Mouse (Mus musculus): ENCODE data around the gene Tmod2. TPM values are rescaled to one million over a fixed set of nuclear protein-coding genes. Genes with fewer than 3 reads are reported as not detected.

Gene Tmod2
- polyA plus RNA-seq, 1 experiment from 2014 or later, result 339 TPM

- H3K4me3 ChIP-seq (ENCODE audit: low read length), result no peak overlapping the region
- no peaks in the 10 kb centered on the region for H3K27me3 ChIP-seq (replicated peaks; ENCODE audit: control insufficient read depth, insufficient read depth, low read length)
- H3K4me2 ChIP-seq (ENCODE audit: low read length), result no peak overlapping the region
- ATAC-seq, result no peak
- H3K4me1 ChIP-seq (ENCODE audit: control insufficient read depth, insufficient read depth, low read depth, low read length), result no peaks in the 10 kb centered on the region
- H3K9me3 ChIP-seq (ENCODE audit: control insufficient read depth, low read length), result no peaks in the 10 kb centered on the region
- H3K36me3 ChIP-seq (ENCODE audit: control insufficient read depth, insufficient read depth, low read length), result peaks cover 59% of the 10 kb centered on the region
- H3K9ac ChIP-seq (ENCODE audit: low read depth, low read length), result no peak overlapping the region
- WGBS, result 83% methylated on average over 15 of the region's 15 CpGs
- H3K27ac ChIP-seq (ENCODE audit: low read depth, low read length), result no peak overlapping the region
Measured at GRCm38 (mm10) chr9:75589850-75590790, 21.0 kb downstream of the Tmod2 start.

- Histone ChIP-seq H3K4me1 (ENCODE audit: control insufficient read depth, insufficient read depth, low read depth, low read length) (no peaks in the 10 kb centered on the region), H3K27me3 (replicated peaks; ENCODE audit: control insufficient read depth, insufficient read depth, low read length) (no peaks in the 10 kb centered on the region), H3K9ac (ENCODE audit: low read depth, low read length) (no peak overlapping the region), H3K36me3 (ENCODE audit: control insufficient read depth, insufficient read depth, low read length) (peaks cover 40% of the 10 kb centered on the region), H3K27ac (ENCODE audit: low read depth, low read length) (no peak overlapping the region), H3K4me2 (ENCODE audit: low read length) (no peak overlapping the region), H3K9me3 (ENCODE audit: control insufficient read depth, low read length) (no peaks in the 10 kb centered on the region), H3K4me3 (ENCODE audit: low read length) (no peak overlapping the region)
- peak; percentile 59; the same call in 1 of the 2 replicates for ATAC-seq
- WGBS, result 51% methylated on average over 7 of the region's 7 CpGs
Measured at GRCm38 (mm10) chr9:75581694-75582350, 29.3 kb downstream of the Tmod2 start.

GRCm38 (mm10) chr9:75579321-75579720, 31.8 kb downstream of the Tmod2 start:
- ATAC-seq, result no peak
- no peak overlapping the region for H3K9ac ChIP-seq (ENCODE audit: low read depth, low read length)
- no peaks in the 10 kb centered on the region for H3K9me3 ChIP-seq (ENCODE audit: control insufficient read depth, low read length)
- H3K4me2 ChIP-seq (ENCODE audit: low read length), result no peak overlapping the region
- H3K36me3 ChIP-seq (ENCODE audit: control insufficient read depth, insufficient read depth, low read length), result peaks cover 47% of the 10 kb centered on the region
- H3K27ac ChIP-seq (ENCODE audit: low read depth, low read length), result no peak overlapping the region
- H3K27me3 ChIP-seq (replicated peaks; ENCODE audit: control insufficient read depth, insufficient read depth, low read length), result no peaks in the 10 kb centered on the region
- no peaks in the 10 kb centered on the region for H3K4me1 ChIP-seq (ENCODE audit: control insufficient read depth, insufficient read depth, low read depth, low read length)
- H3K4me3 ChIP-seq (ENCODE audit: low read length), result no peak overlapping the region
- 92% methylated on average over 6 of the region's 6 CpGs for WGBS

GRCm38 (mm10) chr9:75571036-75571942, 39.8 kb downstream of the Tmod2 start:
- ATAC-seq, result no peak
- no peak overlapping the region for H3K27ac ChIP-seq (ENCODE audit: low read depth, low read length)
- peaks cover 43% of the 10 kb centered on the region for H3K36me3 ChIP-seq (ENCODE audit: control insufficient read depth, insufficient read depth, low read length)
- no peaks in the 10 kb centered on the region for H3K9me3 ChIP-seq (ENCODE audit: control insufficient read depth, low read length)
- H3K4me3 ChIP-seq (ENCODE audit: low read length), result no peak overlapping the region
- H3K4me1 ChIP-seq (ENCODE audit: control insufficient read depth, insufficient read depth, low read depth, low read length), result no peaks in the 10 kb centered on the region
- no peak overlapping the region for H3K4me2 ChIP-seq (ENCODE audit: low read length)
- no peak overlapping the region for H3K9ac ChIP-seq (ENCODE audit: low read depth, low read length)
- WGBS, result 97% methylated on average over 5 of the region's 5 CpGs
- H3K27me3 ChIP-seq (replicated peaks; ENCODE audit: control insufficient read depth, insufficient read depth, low read length), result no peaks in the 10 kb centered on the region

DNA sequence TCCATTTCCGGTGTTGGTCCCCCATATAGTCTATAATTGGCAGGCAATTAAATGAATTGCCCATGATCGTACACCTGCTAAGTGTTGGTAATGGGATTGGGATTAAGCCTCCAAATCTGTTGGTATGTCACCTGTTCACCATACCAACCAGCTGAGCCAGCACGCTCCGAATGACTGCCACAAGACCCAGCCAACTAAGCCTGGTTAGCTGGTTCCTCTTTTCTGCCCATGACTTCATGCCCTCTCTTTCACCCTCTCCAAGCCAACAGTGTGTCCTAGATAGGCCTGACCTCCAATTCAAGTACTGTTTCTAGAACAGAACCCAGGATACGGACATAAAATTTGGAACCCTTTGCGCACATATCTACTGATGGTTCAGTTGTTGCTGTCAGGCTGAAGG, 42.7 kb downstream of the Tmod2 start:
- no peak for ATAC-seq
- H3K4me3 ChIP-seq (ENCODE audit: low read length), result no peak overlapping the region
- WGBS, result 99% methylated on average over 6 of the region's 6 CpGs
- H3K4me1 ChIP-seq (ENCODE audit: control insufficient read depth, insufficient read depth, low read depth, low read length), result no peaks in the 10 kb centered on the region
- H3K9ac ChIP-seq (ENCODE audit: low read depth, low read length), result no peak overlapping the region
- peaks cover 14% of the 10 kb centered on the region for H3K36me3 ChIP-seq (ENCODE audit: control insufficient read depth, insufficient read depth, low read length)
- H3K9me3 ChIP-seq (ENCODE audit: control insufficient read depth, low read length), result no peaks in the 10 kb centered on the region
- no peaks in the 10 kb centered on the region for H3K27me3 ChIP-seq (replicated peaks; ENCODE audit: control insufficient read depth, insufficient read depth, low read length)
- no peak overlapping the region for H3K4me2 ChIP-seq (ENCODE audit: low read length)
- H3K27ac ChIP-seq (ENCODE audit: low read depth, low read length), result no peak overlapping the region

GRCm38 (mm10) chr9:75564892-75565291, 46.2 kb downstream of the Tmod2 start:
- Histone ChIP-seq H3K27ac (ENCODE audit: low read depth, low read length) (no peak overlapping the region), H3K4me3 (ENCODE audit: low read length) (no peak overlapping the region), H3K36me3 (ENCODE audit: control insufficient read depth, insufficient read depth, low read length) (peaks cover 4% of the 10 kb centered on the region; the same call in 1 of the 2 replicates), H3K27me3 (replicated peaks; ENCODE audit: control insufficient read depth, insufficient read depth, low read length) (no peaks in the 10 kb centered on the region), H3K9me3 (ENCODE audit: control insufficient read depth, low read length) (no peaks in the 10 kb centered on the region), H3K4me2 (ENCODE audit: low read length) (no peak overlapping the region), H3K9ac (ENCODE audit: low read depth, low read length) (no peak overlapping the region), H3K4me1 (ENCODE audit: control insufficient read depth, insufficient read depth, low read depth, low read length) (peaks cover 3% of the 10 kb centered on the region; the same call in 1 of the 2 replicates)
- ATAC-seq, result no peak
- 80% methylated on average over 6 of the region's 6 CpGs for WGBS

GRCm38 (mm10) chr9:75563622-75564021, 47.5 kb downstream of the Tmod2 start:
- no peak overlapping the region for H3K27ac ChIP-seq (ENCODE audit: low read depth, low read length)
- 72% methylated on average over 6 of the region's 6 CpGs for WGBS
- H3K9ac ChIP-seq (ENCODE audit: low read depth, low read length), result no peak overlapping the region
- no peak for ATAC-seq
- H3K36me3 ChIP-seq (ENCODE audit: control insufficient read depth, insufficient read depth, low read length), result no peaks in the 10 kb centered on the region
- H3K4me1 ChIP-seq (ENCODE audit: control insufficient read depth, insufficient read depth, low read depth, low read length), result peaks cover 8% of the 10 kb centered on the region; the same call in 1 of the 2 replicates
- H3K27me3 ChIP-seq (replicated peaks; ENCODE audit: control insufficient read depth, insufficient read depth, low read length), result no peaks in the 10 kb centered on the region
- no peak overlapping the region for H3K4me2 ChIP-seq (ENCODE audit: low read length)
- no peak overlapping the region for H3K4me3 ChIP-seq (ENCODE audit: low read length)
- H3K9me3 ChIP-seq (ENCODE audit: control insufficient read depth, low read length), result no peaks in the 10 kb centered on the region

- ATAC-seq, result no peak
- H3K36me3 ChIP-seq (ENCODE audit: control insufficient read depth, insufficient read depth, low read length), result no peaks in the 10 kb centered on the region
- H3K27ac ChIP-seq (ENCODE audit: low read depth, low read length), result no peak overlapping the region
- no peak overlapping the region for H3K9ac ChIP-seq (ENCODE audit: low read depth, low read length)
- peaks cover 12% of the 10 kb centered on the region; the same call in 1 of the 2 replicates for H3K4me1 ChIP-seq (ENCODE audit: control insufficient read depth, insufficient read depth, low read depth, low read length)
- no peak overlapping the region for H3K4me2 ChIP-seq (ENCODE audit: low read length)
- no peaks in the 10 kb centered on the region for H3K27me3 ChIP-seq (replicated peaks; ENCODE audit: control insufficient read depth, insufficient read depth, low read length)
- H3K9me3 ChIP-seq (ENCODE audit: control insufficient read depth, low read length), result no peaks in the 10 kb centered on the region
- 21% methylated on average over 2 of the region's 2 CpGs for WGBS
- H3K4me3 ChIP-seq (ENCODE audit: low read length), result no peak overlapping the region
Measured at GRCm38 (mm10) chr9:75563176-75563575, 47.9 kb downstream of the Tmod2 start.
